Mouse (Mus musculus) olfactory bulb, adult 2 months (tissue): ENCODE measurements around the gene Srsf6.

Experiments
- CTCF ChIP-seq: fragments of 200-500 bp; IDR thresholded peaks from 2 replicates; pipeline ENCODE4 v1.5.1; 2012; ENCODE audit warnings: low read depth, mild to moderate bottlenecking, low read length, moderate library complexity; ENCODE audit not compliant: insufficient read depth
- POLR2A ChIP-seq: fragments of 200-500 bp; IDR thresholded peaks from 2 replicates; pipeline ENCODE4 v1.6.1; 2012; ENCODE audit warnings: mild to moderate bottlenecking, low read depth, low read length, moderate library complexity; ENCODE audit not compliant: insufficient read depth

DNA sequence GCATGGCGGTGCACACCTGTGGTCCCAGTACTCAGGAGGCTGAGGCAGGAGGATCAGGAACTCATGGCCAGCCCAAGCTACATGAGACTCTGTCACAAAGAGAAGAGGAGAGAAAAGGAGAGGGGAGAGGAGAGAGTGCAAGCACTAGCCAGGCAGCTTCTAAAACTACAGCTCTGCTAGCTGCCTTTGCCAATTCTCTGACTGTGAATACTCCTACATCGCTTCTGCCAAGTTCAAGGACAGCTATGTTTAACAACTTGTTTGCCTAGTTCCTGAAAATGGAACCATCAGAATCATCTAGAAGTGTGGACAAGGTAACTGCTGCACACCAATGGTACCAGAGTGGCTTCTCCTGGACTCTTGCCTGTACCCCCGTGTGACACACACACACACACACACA is 17.3 kb upstream of the Srsf6 start:
- no peak for TF ChIP-seq POLR2A
- TF ChIP-seq CTCF = no peak
